Mouse (Mus musculus) heart, embryonic 15.5 days (tissue): Measurements from ENCODE around the gene Myh11. TPM values are rescaled to one million over a fixed set of nuclear protein-coding genes. Genes with fewer than 3 reads are reported as not detected.

Source experiments
- ATAC-seq: fragments of 200-750 bp; cut with Nextera tagmentation; replicated peaks from 2 replicates; pipeline ENCODE4 v1.8.0; 2017; ENCODE audit warnings: low read depth, moderate TSS enrichment; ENCODE audit not compliant: insufficient number of reproducible peaks, insufficient read depth, low FRiP score
- H3K27ac ChIP-seq: fragments of 300-500 bp; sonication (generic); 2 replicates; pipeline ENCODE4 v1.5.1; 2015; ENCODE audit warnings: mild to moderate bottlenecking, inconsistent platforms
- H3K27me3 ChIP-seq: fragments of 300-500 bp; sonication (generic); 2 replicates; pipeline ENCODE4 v1.6.1; 2015; ENCODE audit warnings: inconsistent platforms
- H3K36me3 ChIP-seq: fragments of 300-500 bp; sonication (generic); 2 replicates; pipeline ENCODE4 v1.6.1; 2015; ENCODE audit warnings: mild to moderate bottlenecking, inconsistent platforms
- H3K4me1 ChIP-seq: fragments of 300-500 bp; sonication (generic); replicated peaks from 2 replicates; pipeline ENCODE4 v1.6.1; 2015; ENCODE audit warnings: inconsistent platforms
- H3K4me2 ChIP-seq: fragments of 300-500 bp; sonication (generic); 2 replicates; pipeline ENCODE4 v1.6.1; 2015; ENCODE audit warnings: inconsistent platforms, mild to moderate bottlenecking, moderate library complexity
- H3K4me3 ChIP-seq: fragments of 300-500 bp; sonication (generic); 2 replicates; pipeline ENCODE4 v1.5.1; 2015; ENCODE audit warnings: mild to moderate bottlenecking, inconsistent platforms
- H3K9ac ChIP-seq: fragments of 300-500 bp; sonication (generic); 2 replicates; pipeline ENCODE4 v1.6.1; 2015; ENCODE audit warnings: mild to moderate bottlenecking, inconsistent platforms
- H3K9me3 ChIP-seq: fragments of 300-500 bp; sonication (generic); replicated peaks from 2 replicates; pipeline ENCODE4 v1.6.1; 2016; ENCODE audit warnings: inconsistent platforms
- WGBS: fragments of 180-500 bp; shearing (Covaris S2); methylation state at CpG from one replicate; pipeline ENCODE4 v1.1.7; 2015; ENCODE audit warnings: mixed read lengths; 5-methylcytosine and 5-hydroxymethylcytosine counted together
- polyA plus RNA-seq: library from polyadenylated mRNA; unstranded; fragments of >200 nt; fragmentation: Nextera tagmentation; extraction: Ambion mirVana; gene quantifications from 2 replicates; pipeline ENCODE4 v1.2.1, GENCODE M21; 2015

The Myh11 gene
- polyA plus RNA-seq, result 4.8 and 13.6 TPM in 2 replicates

DNA sequence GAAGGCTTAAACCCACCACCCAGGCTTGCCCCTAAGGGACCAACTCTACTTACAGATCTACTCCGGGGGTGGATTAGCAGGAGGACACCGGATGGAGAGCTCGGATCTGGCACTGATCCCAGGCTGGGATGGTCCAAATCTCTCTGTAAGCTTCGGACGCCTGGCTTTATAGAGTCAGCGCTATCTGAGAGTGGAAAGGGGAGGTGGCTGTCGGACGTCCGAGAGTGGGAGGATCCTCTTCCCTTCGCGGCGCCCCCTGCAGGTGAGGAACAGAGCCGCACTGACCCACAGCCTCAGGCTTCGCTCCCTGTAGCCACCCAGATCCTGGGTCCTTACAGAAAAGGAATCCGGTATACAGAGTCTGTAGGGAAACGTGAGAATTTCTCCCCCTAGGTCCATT is at the start of gene Myh11:
Gene Myh11, minus strand, starts transcription at position 150 of the 400 bp plus-strand sequence.
- peak; percentile 69 for ATAC-seq
- Histone ChIP-seq H3K27me3 (peaks cover 79% of the 10 kb centered on the region), H3K9me3 (no peaks in the 10 kb centered on the region), H3K27ac (no peak within 1 kb of the TSS), H3K4me2 (peak within 1 kb of the TSS; percentile 63), H3K9ac (no peak within 1 kb of the TSS), H3K4me1 (peaks cover 22% of the 10 kb centered on the region), H3K4me3 (peak within 1 kb of the TSS; percentile 39), H3K36me3 (no peaks in the 10 kb centered on the region)
- 2% methylated on average over 16 of the region's 16 CpGs for WGBS

- Histone ChIP-seq H3K9ac (no peak overlapping the region), H3K27me3 (no peaks in the 10 kb centered on the region), H3K27ac (no peak overlapping the region), H3K9me3 (no peaks in the 10 kb centered on the region), H3K4me2 (no peak overlapping the region), H3K4me1 (no peaks in the 10 kb centered on the region), H3K36me3 (no peaks in the 10 kb centered on the region), H3K4me3 (no peak overlapping the region)
- no peak for ATAC-seq
- WGBS, result 63% methylated on average over 1 of the region's 1 CpGs
These were observed 37.0 kb upstream of the Myh11 start for GRCm38 (mm10) chr16:14328156-14328555.

DNA sequence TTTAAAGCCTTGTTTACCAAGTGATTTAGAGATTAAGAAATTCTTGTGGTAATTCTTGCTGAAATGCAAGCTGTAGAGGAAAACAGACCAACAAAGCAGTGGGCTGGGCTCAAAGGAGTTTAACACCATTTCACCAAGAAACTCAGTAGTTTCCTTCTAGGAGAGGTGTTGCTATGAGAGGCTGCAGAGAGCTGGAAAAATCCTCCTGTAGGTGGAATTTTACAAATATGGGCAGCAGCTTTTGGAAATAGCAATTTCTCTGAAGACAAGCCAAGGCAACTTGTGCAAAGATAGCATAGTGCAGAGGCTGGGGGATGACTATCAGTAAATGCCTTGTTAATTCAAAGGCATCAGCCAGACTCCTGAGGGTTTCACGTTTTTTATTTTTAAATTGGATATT is 29.3 kb upstream of the Myh11 start:
- Histone ChIP-seq H3K4me1 (peaks cover 14% of the 10 kb centered on the region), H3K9ac (no peak overlapping the region), H3K4me2 (no peak overlapping the region), H3K27me3 (peaks cover 4% of the 10 kb centered on the region; the same call in 1 of the 2 replicates), H3K4me3 (no peak overlapping the region), H3K27ac (no peak overlapping the region), H3K9me3 (no peaks in the 10 kb centered on the region), H3K36me3 (no peaks in the 10 kb centered on the region)
- WGBS, result 34% methylated on average over 1 of the region's 1 CpGs
- ATAC-seq, result no peak

DNA sequence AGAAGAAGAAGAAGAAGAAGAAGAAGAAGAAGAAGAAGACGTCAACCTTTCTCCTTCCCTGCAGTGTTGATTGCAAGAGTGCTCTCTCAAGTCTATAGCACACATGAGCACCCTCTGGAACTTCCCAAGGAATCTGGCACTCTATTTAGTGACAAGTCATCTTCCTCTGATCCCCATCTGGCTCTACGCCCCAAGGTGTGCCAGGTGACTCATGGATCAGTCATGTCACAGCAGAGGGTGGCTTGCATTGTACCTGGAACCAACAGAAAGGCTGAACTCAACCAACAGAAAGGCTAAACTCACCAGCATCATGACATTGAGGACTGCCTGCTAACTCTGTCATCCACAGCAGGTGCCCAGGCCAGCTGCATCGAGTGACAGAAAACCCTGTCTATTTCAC is 28.5 kb upstream of the Myh11 start:
- H3K4me1 ChIP-seq, result peaks cover 14% of the 10 kb centered on the region
- no peak for ATAC-seq

GRCm38 (mm10) chr16:14316884-14317876 is 26.0 kb upstream of the Myh11 start, which contains the start of gene Fopnl:
TSS of gene Fopnl (minus strand) at chr16:14317405.
- H3K4me3 ChIP-seq, result peak within 1 kb of the TSS; percentile 88
- H3K36me3 ChIP-seq, result peaks cover 9% of the 10 kb centered on the region
- 4% methylated on average over 51 of the region's 51 CpGs for WGBS
- ATAC-seq, result peak; percentile 100
- no peaks in the 10 kb centered on the region for H3K9me3 ChIP-seq
- H3K27ac ChIP-seq, result peak within 1 kb of the TSS; percentile 83
- H3K27me3 ChIP-seq, result peaks cover 4% of the 10 kb centered on the region; the same call in 1 of the 2 replicates
- peaks cover 14% of the 10 kb centered on the region for H3K4me1 ChIP-seq
- H3K4me2 ChIP-seq, result peak within 1 kb of the TSS; percentile 91
- peak within 1 kb of the TSS; percentile 78 for H3K9ac ChIP-seq

More for the DNA sequence above, 28.5 kb upstream of the Myh11 start:
- no peak overlapping the region for H3K4me3 ChIP-seq
- peaks cover 4% of the 10 kb centered on the region; the same call in 1 of the 2 replicates for H3K27me3 ChIP-seq
- no peaks in the 10 kb centered on the region for H3K9me3 ChIP-seq
- H3K27ac ChIP-seq, result no peak overlapping the region
- no peak overlapping the region for H3K9ac ChIP-seq
- H3K4me2 ChIP-seq, result no peak overlapping the region
- H3K36me3 ChIP-seq, result no peaks in the 10 kb centered on the region
- WGBS, result 69% methylated on average over 3 of the region's 3 CpGs

DNA sequence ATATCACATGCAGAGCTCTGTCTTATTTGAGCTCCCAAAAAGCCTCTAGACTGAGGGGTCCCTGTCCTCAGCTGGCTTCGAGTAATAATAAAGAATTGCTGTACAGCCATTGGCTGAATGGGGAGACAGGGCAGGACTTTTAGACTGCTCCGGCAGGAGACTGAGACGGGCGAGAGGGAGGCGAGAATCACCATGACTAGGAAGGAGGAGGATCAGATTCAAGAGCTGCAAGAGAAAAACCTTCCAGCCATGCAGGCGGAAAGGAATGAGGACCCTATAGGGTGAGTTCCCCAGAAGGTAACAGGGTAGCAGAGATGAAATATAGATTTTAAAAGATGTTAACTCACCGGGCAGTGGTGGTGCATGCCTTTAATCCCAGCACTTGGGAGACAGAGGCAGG is 21.7 kb upstream of the Myh11 start:
- H3K36me3 ChIP-seq, result peaks cover 31% of the 10 kb centered on the region
- no peak overlapping the region for H3K4me2 ChIP-seq
- H3K27ac ChIP-seq, result no peak overlapping the region
- H3K4me1 ChIP-seq, result peaks cover 14% of the 10 kb centered on the region
- WGBS, result 91% methylated on average over 7 of the region's 7 CpGs
- H3K27me3 ChIP-seq, result no peaks in the 10 kb centered on the region
- no peak overlapping the region for H3K9ac ChIP-seq
- no peak overlapping the region for H3K4me3 ChIP-seq
- no peaks in the 10 kb centered on the region for H3K9me3 ChIP-seq
- ATAC-seq, result no peak

- no peak for ATAC-seq
- Histone ChIP-seq H3K4me3 (no peak overlapping the region), H3K9me3 (no peaks in the 10 kb centered on the region), H3K4me2 (no peak overlapping the region), H3K36me3 (peaks cover 41% of the 10 kb centered on the region), H3K4me1 (peaks cover 8% of the 10 kb centered on the region), H3K27me3 (no peaks in the 10 kb centered on the region), H3K9ac (no peak overlapping the region), H3K27ac (no peak overlapping the region)
- 55% methylated on average over 6 of the region's 6 CpGs for WGBS
These were observed 20.2 kb upstream of the Myh11 start for GRCm38 (mm10) chr16:14311371-14311770.

- H3K9me3 ChIP-seq, result no peaks in the 10 kb centered on the region
- no peak overlapping the region for H3K27ac ChIP-seq
- no peak overlapping the region for H3K9ac ChIP-seq
- 75% methylated on average over 3 of the region's 3 CpGs for whole genome bisulfite sequencing
- no peak overlapping the region for H3K4me3 ChIP-seq
- no peaks in the 10 kb centered on the region for H3K4me1 ChIP-seq
- no peaks in the 10 kb centered on the region for H3K27me3 ChIP-seq
- no peak overlapping the region for H3K4me2 ChIP-seq
- no peak for ATAC-seq
- peaks cover 41% of the 10 kb centered on the region for H3K36me3 ChIP-seq
These were observed 18.7 kb upstream of the Myh11 start for GRCm38 (mm10) chr16:14309833-14310232.

DNA sequence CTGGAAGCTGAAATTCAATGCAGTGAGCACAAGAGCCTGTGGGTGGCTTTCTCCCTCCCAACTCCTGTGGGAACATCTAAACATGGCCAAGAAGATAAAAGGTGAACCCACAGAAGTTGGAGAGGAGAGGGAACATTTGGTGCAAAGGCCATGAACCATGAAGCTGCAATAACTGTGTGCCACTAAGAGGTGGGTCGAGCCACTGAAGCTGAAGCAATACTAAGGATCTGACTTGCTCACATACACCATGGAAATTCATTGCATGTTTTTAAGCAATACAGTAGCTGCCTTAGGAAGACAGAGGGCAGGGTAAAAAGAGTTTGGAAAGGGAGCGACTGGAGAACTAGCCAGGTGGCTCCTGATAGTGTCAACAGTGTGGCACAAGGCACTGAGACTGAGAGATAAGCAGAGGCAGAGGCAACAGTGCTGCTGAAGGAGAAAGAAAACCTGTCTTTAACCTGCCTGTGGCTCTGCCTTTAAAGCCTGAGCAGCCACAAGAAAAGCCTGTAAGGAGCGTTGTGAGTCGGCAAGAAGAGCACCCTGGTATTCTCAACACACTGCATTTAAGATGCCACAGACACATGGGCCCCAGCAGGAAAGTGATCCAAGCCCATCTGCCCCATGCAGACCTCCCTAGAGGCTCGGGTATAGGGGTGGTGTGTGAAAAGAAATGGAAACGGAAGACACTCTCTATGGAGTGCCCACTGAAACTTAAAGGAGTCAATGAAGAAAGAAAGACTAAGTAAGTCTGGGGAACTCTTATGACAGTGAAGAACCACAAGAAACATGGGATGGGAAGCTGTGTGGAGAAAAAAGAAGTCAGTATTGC is 17.3 kb upstream of the Myh11 start:
- H3K9me3 ChIP-seq, result no peaks in the 10 kb centered on the region
- H3K27ac ChIP-seq, result no peak overlapping the region
- H3K4me3 ChIP-seq, result no peak overlapping the region
- WGBS, result 82% methylated on average over 6 of the region's 6 CpGs
- no peaks in the 10 kb centered on the region; the same call in 1 of the 2 replicates for H3K4me1 ChIP-seq
- H3K27me3 ChIP-seq, result no peaks in the 10 kb centered on the region
- H3K4me2 ChIP-seq, result no peak overlapping the region
- no peak overlapping the region for H3K9ac ChIP-seq
- H3K36me3 ChIP-seq, result peaks cover 45% of the 10 kb centered on the region
- no peak for ATAC-seq

DNA sequence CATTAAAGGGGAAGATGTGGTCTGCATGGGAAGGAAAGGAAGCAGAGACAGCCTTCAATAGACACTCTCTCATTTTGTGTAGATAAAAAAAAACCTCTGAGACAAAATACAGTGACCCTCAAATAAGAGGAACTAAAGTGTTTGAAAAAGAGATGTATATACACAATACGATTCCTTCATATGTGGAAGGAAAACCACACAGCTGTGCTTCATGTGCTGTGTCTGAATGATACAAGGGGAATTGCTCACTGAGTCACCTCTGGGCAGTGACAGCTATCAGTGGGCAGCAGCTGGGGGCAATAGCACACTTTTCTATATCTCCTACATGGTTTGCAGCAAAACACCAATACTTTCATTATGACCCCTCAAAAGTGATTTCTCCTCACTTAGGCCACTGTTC is 16.2 kb upstream of the Myh11 start:
- Histone ChIP-seq H3K4me2 (no peak overlapping the region), H3K9ac (no peak overlapping the region), H3K4me1 (no peaks in the 10 kb centered on the region; the same call in 1 of the 2 replicates), H3K36me3 (peaks cover 41% of the 10 kb centered on the region), H3K4me3 (no peak overlapping the region), H3K27ac (no peak overlapping the region), H3K9me3 (no peaks in the 10 kb centered on the region), H3K27me3 (no peaks in the 10 kb centered on the region)
- no peak for ATAC-seq
- 83% methylated on average over 1 of the region's 1 CpGs for whole genome bisulfite sequencing

GRCm38 (mm10) chr16:14306451-14306850 is 15.3 kb upstream of the Myh11 start:
- Histone ChIP-seq H3K27ac (no peak overlapping the region), H3K4me1 (no peaks in the 10 kb centered on the region; the same call in 1 of the 2 replicates), H3K4me3 (no peak overlapping the region), H3K36me3 (peaks cover 36% of the 10 kb centered on the region), H3K9me3 (no peaks in the 10 kb centered on the region), H3K4me2 (no peak overlapping the region), H3K9ac (no peak overlapping the region), H3K27me3 (no peaks in the 10 kb centered on the region)
- no peak for ATAC-seq
- WGBS, result 89% methylated on average over 1 of the region's 1 CpGs
